8 mouse cellular contexts compared by ENCODE assay signal in the genomic region with DNA sequence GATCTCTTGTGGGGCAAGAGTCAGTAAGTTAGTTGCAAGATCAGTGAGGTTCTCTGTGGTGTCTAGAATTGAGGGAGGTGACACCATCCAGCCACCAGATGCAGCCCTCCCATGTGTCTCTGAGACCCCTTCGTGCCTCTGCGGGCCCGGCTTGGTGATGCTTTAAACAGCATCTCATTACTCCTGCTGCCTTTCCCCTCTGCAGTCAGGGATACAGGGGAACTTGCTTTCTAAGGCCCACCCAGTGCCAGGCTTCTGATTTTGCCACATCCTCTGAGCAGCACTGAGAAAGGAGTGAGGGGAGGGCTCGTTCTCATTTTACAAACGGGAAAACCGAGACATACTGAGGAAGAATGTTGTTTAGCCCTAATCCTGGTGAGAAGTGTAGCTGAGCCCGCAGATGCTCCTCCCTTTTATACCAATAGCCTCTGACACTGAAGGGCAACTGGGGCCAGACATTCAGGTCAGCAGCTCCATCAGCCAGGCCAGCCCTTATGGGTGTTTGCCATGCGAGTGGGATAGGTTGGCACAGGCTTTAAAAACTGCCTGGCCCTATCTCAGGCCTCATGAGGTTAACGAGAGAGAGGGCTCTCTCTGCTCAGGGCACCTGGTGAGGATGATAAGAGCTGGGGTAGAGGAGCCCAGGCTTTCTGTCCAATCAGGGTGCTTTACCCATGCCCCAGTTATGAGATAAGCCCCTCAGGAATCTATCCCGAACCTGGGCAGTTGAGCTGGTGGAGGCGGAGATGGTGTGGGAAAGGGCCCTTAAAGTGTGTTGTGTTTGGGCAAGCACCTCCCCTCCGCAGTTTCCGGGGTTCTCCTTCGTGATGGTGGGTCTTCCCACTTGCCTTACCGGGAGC. TPM values are rescaled to one million over a fixed set of nuclear protein-coding genes. Genes with fewer than 3 reads are reported as not detected.
DNase-seq lines count a peak whose midpoint lies in the region; ATAC-seq and TF ChIP-seq lines count a peak whose summit lies in the region.

No protein-coding gene starts in this region.

- H3K4me3 ChIP-seq in heart, adult 2 months: peak overlapping the region; percentile 65
- H3K4me3 ChIP-seq in embryonic facial prominence, embryonic 12.5 days: peak overlapping the region; percentile 40
- peak overlapping the region; percentile 33 for H3K4me3 ChIP-seq in hindbrain, embryonic 14.5 days (replicated peaks; ENCODE audit: low read length)
- peak overlapping the region; percentile 36 for H3K4me3 ChIP-seq in midbrain, embryonic 11.5 days (ENCODE audit: low read depth, low read length)

- peak; percentile 62; the same call in 1 of the 2 replicates for TF ChIP-seq EP300 in heart, adult 2 months (IDR thresholded peaks at IDR 0.05; ENCODE audit: insufficient read depth, low read depth, low read length)

- peak overlapping the region; percentile 80 for H3K4me2 ChIP-seq in embryonic facial prominence, embryonic 12.5 days (replicated peaks)
- H3K4me2 ChIP-seq in hindbrain, embryonic 14.5 days (replicated peaks): peak overlapping the region; percentile 66
- H3K4me2 ChIP-seq in midbrain, embryonic 11.5 days: peak overlapping the region; percentile 85

- no peaks in the 10 kb centered on the region for H3K79me2 ChIP-seq in heart, adult 2 months (replicated peaks; ENCODE audit: control insufficient read depth, insufficient read depth, low read length)

- DNase-seq in heart, adult 2 months: peak in 1 of 2 experiments; percentile 71
- DNase-seq in heart, adult 8-10 months (ENCODE audit: low spot score): no peak
- no peak for DNase-seq in hindbrain, embryonic 14.5 days (ENCODE audit: low spot score)
- DNase-seq in midbrain, embryonic 11.5 days (ENCODE audit: low spot score, missing footprints): peak; percentile 89
- DNase-seq in cerebellum, postnatal 36 days: no peak
- DNase-seq in layer of hippocampus, adult 9-11 months: no peak
- DNase-seq in cerebellum, adult 11-12 months: no peak

- peak; percentile 59 for TF ChIP-seq POLR2A in heart, adult 2 months (IDR thresholded peaks at IDR 0.05; ENCODE audit: insufficient read depth, low read depth, low read length)

- no peaks in the 10 kb centered on the region for H3K27me3 ChIP-seq in heart, adult 2 months (ENCODE audit: control insufficient read depth, insufficient read depth, low read length)
- peaks cover 82% of the 10 kb centered on the region for H3K27me3 ChIP-seq in embryonic facial prominence, embryonic 12.5 days
- peaks cover 69% of the 10 kb centered on the region for H3K27me3 ChIP-seq in hindbrain, embryonic 14.5 days (ENCODE audit: control insufficient read depth, insufficient read depth, low read length)
- H3K27me3 ChIP-seq in midbrain, embryonic 11.5 days (ENCODE audit: control insufficient read depth, insufficient read depth, low read length): peaks cover 65% of the 10 kb centered on the region

- intact Hi-C loops in heart, adult 2 months (cut with DNase I): loop anchor here (2.0 kb wide), 1 partner anchor 14 kb away; no protein-coding TSS in a partner anchor

- peak overlapping the region; percentile 94 for H3K27ac ChIP-seq in heart, adult 2 months
- H3K27ac ChIP-seq in embryonic facial prominence, embryonic 12.5 days: no peak overlapping the region
- H3K27ac ChIP-seq in hindbrain, embryonic 14.5 days: no peak overlapping the region
- no peak overlapping the region for H3K27ac ChIP-seq in midbrain, embryonic 11.5 days (ENCODE audit: low read depth, low read length)

- no peaks in the 10 kb centered on the region for H3K9me3 ChIP-seq in embryonic facial prominence, embryonic 12.5 days
- H3K9me3 ChIP-seq in hindbrain, embryonic 14.5 days (ENCODE audit: control insufficient read depth, low read length): no peaks in the 10 kb centered on the region
- H3K9me3 ChIP-seq in midbrain, embryonic 11.5 days (ENCODE audit: control insufficient read depth, low read length): no peaks in the 10 kb centered on the region

- 37% methylated on average over 15 of the region's 15 CpGs for WGBS in heart, adult 2 months
- WGBS in embryonic facial prominence, embryonic 12.5 days: 12% methylated on average over 15 of the region's 15 CpGs
- 12% methylated on average over 15 of the region's 15 CpGs for WGBS in hindbrain, embryonic 14.5 days
- 10% methylated on average over 15 of the region's 15 CpGs for WGBS in midbrain, embryonic 11.5 days

- no peak for ATAC-seq in embryonic facial prominence, embryonic 12.5 days (ENCODE audit: insufficient number of reproducible peaks, insufficient read depth, low FRiP score, low TSS enrichment)
- ATAC-seq in hindbrain, embryonic 14.5 days (ENCODE audit: low FRiP score): no peak
- no peak for ATAC-seq in midbrain, embryonic 11.5 days (ENCODE audit: low FRiP score)

- TF ChIP-seq CTCF in heart, adult 2 months (IDR thresholded peaks at IDR 0.05): no peak

- H3K9ac ChIP-seq in heart, adult 2 months (ENCODE audit: low read depth, low read length): peak overlapping the region; percentile 78
- 0 out of 2 replicates have a peak overlapping the region, but pooled peaks have one; percentile 0 for H3K9ac ChIP-seq in embryonic facial prominence, embryonic 12.5 days
- H3K9ac ChIP-seq in hindbrain, embryonic 14.5 days: no peak overlapping the region
- H3K9ac ChIP-seq in midbrain, embryonic 11.5 days (ENCODE audit: low read length): peak overlapping the region; percentile 45

- H3K4me1 ChIP-seq in heart, adult 2 months (ENCODE audit: control insufficient read depth, insufficient read depth, low read length): peaks cover 2% of the 10 kb centered on the region
- H3K4me1 ChIP-seq in embryonic facial prominence, embryonic 12.5 days: peaks cover 38% of the 10 kb centered on the region
- H3K4me1 ChIP-seq in hindbrain, embryonic 14.5 days (replicated peaks; ENCODE audit: control insufficient read depth, insufficient read depth, low read length): peaks cover 5% of the 10 kb centered on the region
- peaks cover 20% of the 10 kb centered on the region for H3K4me1 ChIP-seq in midbrain, embryonic 11.5 days (ENCODE audit: control insufficient read depth, insufficient read depth, low read length)

- no peaks in the 10 kb centered on the region for H3K36me3 ChIP-seq in heart, adult 2 months (ENCODE audit: control insufficient read depth, insufficient read depth, low read length)
- no peaks in the 10 kb centered on the region for H3K36me3 ChIP-seq in embryonic facial prominence, embryonic 12.5 days
- H3K36me3 ChIP-seq in hindbrain, embryonic 14.5 days (replicated peaks; ENCODE audit: control insufficient read depth, insufficient read depth): no peaks in the 10 kb centered on the region
- no peaks in the 10 kb centered on the region for H3K36me3 ChIP-seq in midbrain, embryonic 11.5 days (ENCODE audit: control insufficient read depth, insufficient read depth, low read length)

RNA-seq across cellular contexts. Expression of a gene that starts 1.0 kb away (rescaled TPM):
- 10 to 100 TPM; 40.9 to 52.1 TPM for total RNA-seq in heart, adult 2 months (2021)
- polyA plus RNA-seq in heart, adult 2 months (2012; rRNA removed): 40.2 and 52.0 TPM in 2 replicates
- 10 to 100 TPM; 25.2 to 49.3 (median 41.6) TPM for total RNA-seq in heart, adult 8-10 months (2022)
- 6.2 and 6.3 TPM in 2 replicates for polyA plus RNA-seq in embryonic facial prominence, embryonic 12.5 days (2016; fragmentation: Nextera tagmentation; extraction: Ambion mirVana)
- polyA plus RNA-seq in hindbrain, embryonic 14.5 days (2014; fragmentation: Nextera tagmentation; extraction: Ambion mirVana): 0.42 and 0.79 TPM in 2 replicates
- 1.1 and 2.3 TPM in 2 replicates for polyA plus RNA-seq in midbrain, embryonic 11.5 days (2014; fragmentation: Nextera tagmentation; extraction: Ambion mirVana)

RNA-seq across cellular contexts. Expression of a gene that starts 26.4 kb away (rescaled TPM):
- 1 to 10 TPM; 2.5 to 2.7 TPM for total RNA-seq in heart, adult 2 months (2021)
- 9.2 and 10.9 TPM in 2 replicates for polyA plus RNA-seq in heart, adult 2 months (2012; rRNA removed)
- 1 to 10 TPM; 2.1 to 3.6 (median 3.0) TPM for total RNA-seq in heart, adult 8-10 months (2022)
- polyA plus RNA-seq in embryonic facial prominence, embryonic 12.5 days (2016; fragmentation: Nextera tagmentation; extraction: Ambion mirVana): 8.0 and 8.9 TPM in 2 replicates
- 1.7 and 1.8 TPM in 2 replicates for polyA plus RNA-seq in hindbrain, embryonic 14.5 days (2014; fragmentation: Nextera tagmentation; extraction: Ambion mirVana)
- polyA plus RNA-seq in midbrain, embryonic 11.5 days (2014; fragmentation: Nextera tagmentation; extraction: Ambion mirVana): 2.3 and 2.9 TPM in 2 replicates

RNA-seq across cellular contexts. Expression of a gene that starts 36.6 kb away (rescaled TPM):
- not detected for total RNA-seq in heart, adult 2 months (2021)
- polyA plus RNA-seq in heart, adult 2 months (2012; rRNA removed): not detected in 2 replicates
- not detected for total RNA-seq in heart, adult 8-10 months (2022)
- 0.60 and 1.2 TPM in 2 replicates for polyA plus RNA-seq in embryonic facial prominence, embryonic 12.5 days (2016; fragmentation: Nextera tagmentation; extraction: Ambion mirVana)
- polyA plus RNA-seq in hindbrain, embryonic 14.5 days (2014; fragmentation: Nextera tagmentation; extraction: Ambion mirVana): 0.72 and 1.3 TPM in 2 replicates
- polyA plus RNA-seq in midbrain, embryonic 11.5 days (2014; fragmentation: Nextera tagmentation; extraction: Ambion mirVana): not detected in 2 replicates

RNA-seq across cellular contexts. Expression of a gene that starts 42.4 kb away (rescaled TPM):
- under 1 TPM; 0.36 to 0.39 TPM for total RNA-seq in heart, adult 2 months (2021)
- polyA plus RNA-seq in heart, adult 2 months (2012; rRNA removed): 0.23 and 0.88 TPM in 2 replicates
- total RNA-seq in heart, adult 8-10 months (2022): under 1 TPM in 2 of 4 experiments, not detected in 2; 0.22 to 0.35 TPM
- 24.4 and 28.1 TPM in 2 replicates for polyA plus RNA-seq in embryonic facial prominence, embryonic 12.5 days (2016; fragmentation: Nextera tagmentation; extraction: Ambion mirVana)
- polyA plus RNA-seq in hindbrain, embryonic 14.5 days (2014; fragmentation: Nextera tagmentation; extraction: Ambion mirVana): 2.6 and 3.8 TPM in 2 replicates
- polyA plus RNA-seq in midbrain, embryonic 11.5 days (2014; fragmentation: Nextera tagmentation; extraction: Ambion mirVana): 4.2 and 6.0 TPM in 2 replicates
